Mouse (Mus musculus) naive thymus-derived CD4-positive, alpha-beta T cell, adult 2 months (primary cell): ENCODE results near the gene Gm21834.

Experiments
- DNase-seq: peaks from one replicate; pipeline ENCODE4 v3.0.0-alpha.2; 2011; ENCODE audit warnings: low read depth

Gene Gm21834

DNA sequence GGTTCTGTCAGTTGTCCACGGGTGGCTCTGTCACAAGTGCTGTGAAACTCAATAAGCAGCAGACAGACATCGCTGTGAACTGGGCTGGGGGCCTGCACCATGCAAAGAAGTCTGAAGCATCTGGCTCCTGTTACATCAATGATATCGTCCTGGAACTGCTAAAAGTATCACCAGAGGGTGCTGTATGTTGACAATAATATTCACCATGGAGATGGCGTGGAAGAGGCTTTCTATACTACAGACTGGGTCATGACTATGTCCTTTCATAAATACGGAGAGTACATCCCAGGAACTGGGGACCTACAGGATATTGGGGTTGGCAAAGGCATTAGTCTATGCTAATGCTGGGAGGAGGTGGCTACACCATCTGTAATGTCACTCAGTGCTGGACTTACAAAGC is at the start of gene Gm21834:
Gene Gm21834, minus strand, starts transcription at position 101 of the 400 bp plus-strand sequence.
- DNase-seq: no peak

- DNase-seq: no peak
Observed at GRCm38 (mm10) chr17:57788161-57788799, 46.3 kb upstream of the Gm21834 start.

DNA sequence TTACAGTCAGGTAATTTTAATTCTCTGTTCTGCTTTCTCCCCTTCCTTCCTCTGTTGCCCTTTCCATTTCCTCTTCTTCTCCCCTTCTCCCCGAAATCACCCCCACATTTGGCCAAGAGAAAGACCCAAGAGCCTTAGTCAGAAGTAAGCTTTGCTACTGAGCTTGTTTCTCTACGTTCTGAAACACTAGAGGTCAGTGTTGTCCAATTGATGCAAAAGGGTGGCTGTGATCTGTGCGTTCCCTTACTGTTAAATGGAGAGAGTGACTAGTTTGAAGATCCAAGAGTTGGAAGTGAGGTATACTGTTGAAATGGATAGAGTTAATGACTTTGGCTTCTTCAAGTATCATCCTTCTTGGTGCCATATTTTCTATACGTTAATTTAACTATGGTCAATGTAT is 28.9 kb upstream of the Gm21834 start:
- no peak for DNase-seq

DNA sequence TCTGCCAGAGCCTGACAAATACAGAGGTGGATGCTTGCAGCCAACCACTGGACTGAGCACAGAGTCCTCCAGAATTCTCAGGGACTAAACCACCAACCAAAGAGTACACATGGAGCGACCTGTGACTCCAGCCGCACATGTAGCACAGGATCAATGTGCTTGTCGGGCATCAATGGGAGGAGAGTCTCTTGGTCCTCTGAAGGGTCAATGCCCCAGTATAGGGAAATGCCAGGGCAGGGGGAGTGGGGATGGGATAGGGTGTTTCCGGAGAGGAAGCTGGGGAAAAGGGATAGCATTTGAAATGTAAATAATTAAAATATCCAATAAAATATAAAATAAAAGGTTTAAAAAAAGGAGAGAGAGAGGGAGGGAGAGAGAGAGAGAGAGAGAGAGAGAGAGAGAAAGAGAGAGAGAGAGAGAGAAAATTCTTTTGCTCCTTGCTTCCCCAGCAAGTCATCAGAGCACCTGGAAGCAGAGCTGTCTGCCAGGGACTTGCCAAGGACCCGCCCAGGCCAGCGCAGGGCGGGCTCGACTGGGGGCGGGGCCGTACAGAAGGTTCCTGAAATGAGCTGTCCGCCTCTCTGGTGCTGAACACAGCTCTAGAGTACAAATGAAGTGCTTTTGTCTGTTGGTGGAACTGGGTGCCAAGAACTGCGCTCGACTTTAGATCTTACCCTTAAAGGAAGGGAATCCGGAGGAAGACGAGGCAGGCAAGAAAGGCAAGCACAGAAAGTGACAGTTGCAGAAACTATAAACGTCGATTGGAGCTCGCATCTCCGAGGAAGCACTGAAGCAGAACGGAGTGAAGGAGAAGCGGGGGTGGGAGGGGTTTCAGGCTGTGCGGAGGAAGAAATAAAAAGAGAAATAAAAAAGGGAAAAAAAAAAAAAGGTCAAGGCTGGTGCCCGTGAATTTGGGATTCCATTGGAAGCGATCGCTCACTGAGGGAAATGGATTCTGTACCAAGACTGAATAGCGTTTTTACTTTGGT is 26.9 kb upstream of the Gm21834 start, which contains the start of gene Cntnap5c:
Gene Cntnap5c, plus strand, starts transcription at position 949 of the 989 bp plus-strand sequence.
- no peak for DNase-seq

DNA sequence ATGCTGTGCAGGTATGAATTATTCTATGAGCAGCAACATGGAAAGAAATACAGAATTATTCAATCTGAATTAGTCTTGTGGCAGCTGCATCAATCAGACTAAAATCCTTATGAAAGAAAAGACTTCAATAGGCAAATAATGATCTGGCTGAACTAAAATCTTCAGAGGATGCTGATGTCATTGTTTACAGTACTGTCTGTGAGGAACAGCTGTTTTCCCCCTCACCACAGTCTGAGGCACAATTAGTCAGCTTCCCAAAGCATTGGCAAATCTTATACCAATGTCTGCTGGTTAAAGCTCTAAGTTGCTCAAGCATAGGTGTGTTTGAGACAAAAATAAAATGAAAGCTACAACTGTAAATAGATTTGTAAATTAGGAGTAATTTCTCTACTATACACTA is 25.3 kb upstream of the Gm21834 start:
- no peak for DNase-seq

GRCm38 (mm10) chr17:57758033-57758432 is 16.0 kb upstream of the Gm21834 start:
- no peak for DNase-seq

GRCm38 (mm10) chr17:57694791-57695190 is 47.2 kb downstream of the Gm21834 start:
- DNase-seq: no peak
